9 mouse cellular contexts compared by ENCODE assay signal in genomic region chr9:55543703-55544401, GRCm38 (mm10). TPM values are rescaled to one million over a fixed set of nuclear protein-coding genes. Genes with fewer than 3 reads are reported as not detected.
A peak's percentile ranks its signal among the peaks of the same experiment; 100 is the strongest.
DNase-seq lines count a peak whose midpoint lies in the region; ATAC-seq and TF ChIP-seq lines count a peak whose summit lies in the region.
"Had no signal": no experiment of that assay in that cellular context is flagged by ENCODE, and none has a peak within 500 bp of the region (broad histone marks: within the 10 kb centered on the region; RNA-seq: fewer than 3 reads in every experiment).

No protein-coding gene starts in this region.

- H3K27me3 ChIP-seq in heart, embryonic 12.5 days (replicated peaks) = peaks cover 78% of the 10 kb centered on the region
- peaks cover 100% of the 10 kb centered on the region for H3K27me3 ChIP-seq in kidney, embryonic 15.5 days
- H3K27me3 ChIP-seq in stomach, postnatal 0 days (ENCODE audit: control insufficient read depth, insufficient read depth, low read length) = peaks cover 3% of the 10 kb centered on the region; the same call in 1 of the 2 replicates

- H3K4me1 ChIP-seq in heart, embryonic 12.5 days (replicated peaks) = peaks cover 44% of the 10 kb centered on the region
- H3K4me1 ChIP-seq in kidney, embryonic 15.5 days = peaks cover 66% of the 10 kb centered on the region
- H3K4me1 ChIP-seq in stomach, postnatal 0 days (replicated peaks; ENCODE audit: control insufficient read depth, insufficient read depth) = peaks cover 3% of the 10 kb centered on the region; the same call in 1 of the 2 replicates

- TF ChIP-seq CTCF in stomach, postnatal 0 days (IDR thresholded peaks at IDR 0.05; ENCODE audit: low read depth) = no peak

- peak overlapping the region; percentile 28 for H3K4me3 ChIP-seq in heart, embryonic 12.5 days
- peak overlapping the region; percentile 41 for H3K4me3 ChIP-seq in kidney, embryonic 15.5 days (replicated peaks)
- peak overlapping the region; percentile 27 for H3K4me3 ChIP-seq in stomach, postnatal 0 days (ENCODE audit: low read depth, low read length)

- H3K27ac ChIP-seq in heart, embryonic 12.5 days (ENCODE audit: poor library complexity, severe bottlenecking) = no peak overlapping the region
- H3K27ac ChIP-seq in kidney, embryonic 15.5 days = no peak overlapping the region
- no peak overlapping the region for H3K27ac ChIP-seq in stomach, postnatal 0 days (replicated peaks)

- ATAC-seq in heart, embryonic 12.5 days (ENCODE audit: insufficient number of reproducible peaks, low FRiP score) = no peak
- no peak for ATAC-seq in kidney, embryonic 15.5 days (replicated peaks; ENCODE audit: low FRiP score)
- ATAC-seq in stomach, postnatal 0 days (ENCODE audit: low FRiP score, low TSS enrichment) = no peak

- no peak for TF ChIP-seq EP300 in stomach, postnatal 0 days (optimal IDR thresholded peaks at IDR 0.05)

- H3K9me3 ChIP-seq in heart, embryonic 12.5 days (replicated peaks) = no peaks in the 10 kb centered on the region; the same call in 1 of the 2 replicates
- no peaks in the 10 kb centered on the region for H3K9me3 ChIP-seq in kidney, embryonic 15.5 days (replicated peaks)
- H3K9me3 ChIP-seq in stomach, postnatal 0 days (ENCODE audit: control insufficient read depth, low read length) = no peaks in the 10 kb centered on the region

- no peak overlapping the region for H3K9ac ChIP-seq in heart, embryonic 12.5 days
- no peak overlapping the region for H3K9ac ChIP-seq in kidney, embryonic 15.5 days
- peak overlapping the region; percentile 18; the same call in 1 of the 2 replicates for H3K9ac ChIP-seq in stomach, postnatal 0 days (ENCODE audit: low read length)

- H3K36me3 ChIP-seq in heart, embryonic 12.5 days = no peaks in the 10 kb centered on the region
- H3K36me3 ChIP-seq in kidney, embryonic 15.5 days = no peaks in the 10 kb centered on the region
- H3K36me3 ChIP-seq in stomach, postnatal 0 days (ENCODE audit: control insufficient read depth, insufficient read depth, low read length) = no peaks in the 10 kb centered on the region

- peak; percentile 52 for DNase-seq in adrenal gland, adult 2 months
- DNase-seq in adrenal gland, postnatal 10 days = no peak
- DNase-seq in urinary bladder, postnatal 14 days (ENCODE audit: low spot score) = peak; percentile 11
- no peak for DNase-seq in urinary bladder, postnatal 10 days (ENCODE audit: low spot score)
- DNase-seq in lung, postnatal 36 days = peak; percentile 13
- DNase-seq in stomach, postnatal 0 days (ENCODE audit: low spot score) = peak; percentile 46

- H3K4me2 ChIP-seq in heart, embryonic 12.5 days = peak overlapping the region; percentile 64
- H3K4me2 ChIP-seq in kidney, embryonic 15.5 days = peak overlapping the region; percentile 47
- peak overlapping the region; percentile 74 for H3K4me2 ChIP-seq in stomach, postnatal 0 days (replicated peaks; ENCODE audit: low read depth)

- WGBS in heart, embryonic 12.5 days = under 1% methylated on average over 46 of the region's 46 CpGs
- under 1% methylated on average over 46 of the region's 46 CpGs for WGBS in kidney, embryonic 15.5 days
- 20% methylated on average over 46 of the region's 46 CpGs for WGBS in stomach, postnatal 0 days

RNA-seq across cellular contexts. Expression of gene Isl2, which starts 5.4 kb away (rescaled TPM):
- not detected for total RNA-seq in adrenal gland, adult 2 months (2021)
- polyA plus RNA-seq in adrenal gland, adult 2 months (2012; rRNA removed) = not detected in 2 replicates
- not detected for total RNA-seq in adrenal gland, postnatal 10 days (2021)
- 0.59 and 1.0 TPM in 2 replicates for polyA plus RNA-seq in heart, embryonic 12.5 days (2016; fragmentation: Nextera tagmentation; extraction: Ambion mirVana)
- polyA plus RNA-seq in kidney, embryonic 15.5 days (2015; fragmentation: Nextera tagmentation; extraction: Ambion mirVana) = 0.10 and 0.27 TPM in 2 replicates
- 1.8 and 2.5 TPM in 2 replicates for polyA plus RNA-seq in stomach, postnatal 0 days (2015; fragmentation: Nextera tagmentation; extraction: Ambion mirVana)
- polyA plus RNA-seq: cortical plate, adult 2 months had no signal

RNA-seq across cellular contexts. Expression of gene Etfa, which starts 31.8 kb away (rescaled TPM):
- 100 to 1,000 TPM; 394 to 566 TPM for total RNA-seq in adrenal gland, adult 2 months (2021)
- polyA plus RNA-seq in adrenal gland, adult 2 months (2012; rRNA removed) = 82.0 and 95.3 TPM in 2 replicates
- 1,000 to 10,000 TPM; 1,213 to 1,256 TPM for total RNA-seq in adrenal gland, postnatal 10 days (2021)
- polyA plus RNA-seq in heart, embryonic 12.5 days (2016; fragmentation: Nextera tagmentation; extraction: Ambion mirVana) = 318 and 327 TPM in 2 replicates
- polyA plus RNA-seq in kidney, embryonic 15.5 days (2015; fragmentation: Nextera tagmentation; extraction: Ambion mirVana) = 199 and 218 TPM in 2 replicates
- polyA plus RNA-seq in stomach, postnatal 0 days (2015; fragmentation: Nextera tagmentation; extraction: Ambion mirVana) = 326 and 337 TPM in 2 replicates

Comparison
In these comparisons a context has a peak if more than half of its experiments do, and no peak if none do; other contexts are left out.
1. DNase-seq: peak in adrenal gland, adult 2 months (single experiment), urinary bladder, postnatal 14 days (single experiment), lung, postnatal 36 days (single experiment) and stomach, postnatal 0 days (single experiment); none in adrenal gland, postnatal 10 days (single experiment) and urinary bladder, postnatal 10 days (single experiment).
2. Peak in every context shown above with its lines, with median percentiles within 50 percentile points of each other: H3K4me2 ChIP-seq and H3K4me3 ChIP-seq.